Mouse (Mus musculus): ENCODE results near the gene Cdip1. TPM values are rescaled to one million over a fixed set of nuclear protein-coding genes. Genes with fewer than 3 reads are reported as not detected.

The Cdip1 gene
- polyA plus RNA-seq (2012; rRNA removed) = 251 and 263 TPM in 2 replicates

GRCm38 (mm10) chr16:4789810-4790559, at the start of gene Cdip1:
Gene Cdip1, minus strand, starts transcription at chr16:4790292.
- WGBS = under 1% methylated on average over 51 of the region's 51 CpGs
- TF ChIP-seq POLR2A (IDR thresholded peaks at IDR 0.05; ENCODE audit: borderline replicate concordance, insufficient read depth, low read length) = peak; percentile 71
- TF ChIP-seq CTCF (IDR thresholded peaks at IDR 0.05; ENCODE audit: borderline replicate concordance, insufficient read depth, low read depth, low read length) = no peak
- H3K4me3 ChIP-seq (replicated peaks; ENCODE audit: insufficient read depth, low read depth, low read length) = peak within 1 kb of the TSS; percentile 71
- peaks cover 6% of the 10 kb centered on the region; the same call in 1 of the 2 replicates for H3K4me1 ChIP-seq (ENCODE audit: control insufficient read depth, insufficient read depth, low read length)
- no peaks in the 10 kb centered on the region for H3K27me3 ChIP-seq (ENCODE audit: control insufficient read depth, insufficient read depth, low read length)
- H3K27ac ChIP-seq (ENCODE audit: insufficient read depth, low read length) = peak within 1 kb of the TSS; percentile 97
- peak; percentile 96 to 99 for DNase-seq

GRCm38 (mm10) chr16:4839552-4839951, 49.5 kb upstream of the Cdip1 start:
- no peaks in the 10 kb centered on the region for H3K4me1 ChIP-seq (ENCODE audit: control insufficient read depth, insufficient read depth, low read length)
- no peak overlapping the region for H3K27ac ChIP-seq (ENCODE audit: insufficient read depth, low read length)
- H3K27me3 ChIP-seq (ENCODE audit: control insufficient read depth, insufficient read depth, low read length) = no peaks in the 10 kb centered on the region
- 77% methylated on average over 3 of the region's 3 CpGs for WGBS
- no peak for DNase-seq
- TF ChIP-seq POLR2A (IDR thresholded peaks at IDR 0.05; ENCODE audit: borderline replicate concordance, insufficient read depth, low read length) (no peak), CTCF (IDR thresholded peaks at IDR 0.05; ENCODE audit: borderline replicate concordance, insufficient read depth, low read depth, low read length) (no peak)
- no peak overlapping the region for H3K4me3 ChIP-seq (replicated peaks; ENCODE audit: insufficient read depth, low read depth, low read length)

- no peak overlapping the region for H3K27ac ChIP-seq (ENCODE audit: insufficient read depth, low read length)
- TF ChIP-seq CTCF (IDR thresholded peaks at IDR 0.05; ENCODE audit: borderline replicate concordance, insufficient read depth, low read depth, low read length) = no peak
- TF ChIP-seq POLR2A (IDR thresholded peaks at IDR 0.05; ENCODE audit: borderline replicate concordance, insufficient read depth, low read length) = no peak
- no peak for DNase-seq
- WGBS = 85% methylated on average over 3 of the region's 3 CpGs
- H3K4me3 ChIP-seq (replicated peaks; ENCODE audit: insufficient read depth, low read depth, low read length) = no peak overlapping the region
- no peaks in the 10 kb centered on the region for H3K27me3 ChIP-seq (ENCODE audit: control insufficient read depth, insufficient read depth, low read length)
- H3K4me1 ChIP-seq (ENCODE audit: control insufficient read depth, insufficient read depth, low read length) = no peaks in the 10 kb centered on the region
These were observed 47.5 kb upstream of the Cdip1 start for GRCm38 (mm10) chr16:4837631-4838030.

- Histone ChIP-seq H3K4me3 (replicated peaks; ENCODE audit: insufficient read depth, low read depth, low read length) (no peak within 1 kb of the TSS), H3K4me1 (ENCODE audit: control insufficient read depth, insufficient read depth, low read length) (no peaks in the 10 kb centered on the region), H3K27ac (ENCODE audit: insufficient read depth, low read length) (no peak within 1 kb of the TSS), H3K27me3 (ENCODE audit: control insufficient read depth, insufficient read depth, low read length) (no peaks in the 10 kb centered on the region)
- 90% methylated on average over 3 of the region's 3 CpGs for WGBS
- no peak for DNase-seq
- TF ChIP-seq POLR2A (IDR thresholded peaks at IDR 0.05; ENCODE audit: borderline replicate concordance, insufficient read depth, low read length) (no peak), CTCF (IDR thresholded peaks at IDR 0.05; ENCODE audit: borderline replicate concordance, insufficient read depth, low read depth, low read length) (no peak)
These were observed 45.1 kb upstream of the Cdip1 start, which contains the start of gene 4930562C15Rik for GRCm38 (mm10) chr16:4835191-4835590. Gene 4930562C15Rik, plus strand, starts transcription at chr16:4835416.

GRCm38 (mm10) chr16:4833858-4834257, 43.8 kb upstream of the Cdip1 start:
- Histone ChIP-seq H3K4me3 (replicated peaks; ENCODE audit: insufficient read depth, low read depth, low read length) (no peak overlapping the region), H3K27ac (ENCODE audit: insufficient read depth, low read length) (no peak overlapping the region), H3K27me3 (ENCODE audit: control insufficient read depth, insufficient read depth, low read length) (no peaks in the 10 kb centered on the region), H3K4me1 (ENCODE audit: control insufficient read depth, insufficient read depth, low read length) (no peaks in the 10 kb centered on the region)
- 55% methylated on average over 2 of the region's 2 CpGs for WGBS
- TF ChIP-seq POLR2A (IDR thresholded peaks at IDR 0.05; ENCODE audit: borderline replicate concordance, insufficient read depth, low read length) (no peak), CTCF (IDR thresholded peaks at IDR 0.05; ENCODE audit: borderline replicate concordance, insufficient read depth, low read depth, low read length) (no peak)
- no peak for DNase-seq

- DNase-seq = no peak
- Histone ChIP-seq H3K27ac (ENCODE audit: insufficient read depth, low read length) (no peak overlapping the region), H3K4me1 (ENCODE audit: control insufficient read depth, insufficient read depth, low read length) (no peaks in the 10 kb centered on the region), H3K4me3 (replicated peaks; ENCODE audit: insufficient read depth, low read depth, low read length) (no peak overlapping the region), H3K27me3 (ENCODE audit: control insufficient read depth, insufficient read depth, low read length) (no peaks in the 10 kb centered on the region)
- 0 out of 2 replicates have a peak, but pooled peaks have one; percentile 16 for TF ChIP-seq CTCF (IDR thresholded peaks at IDR 0.05; ENCODE audit: borderline replicate concordance, insufficient read depth, low read depth, low read length)
- no peak for TF ChIP-seq POLR2A (IDR thresholded peaks at IDR 0.05; ENCODE audit: borderline replicate concordance, insufficient read depth, low read length)
- WGBS = 61% methylated on average over 15 of the region's 15 CpGs
These were observed 41.7 kb upstream of the Cdip1 start for GRCm38 (mm10) chr16:4831650-4832419.

- H3K27me3 ChIP-seq (ENCODE audit: control insufficient read depth, insufficient read depth, low read length) = no peaks in the 10 kb centered on the region
- no peaks in the 10 kb centered on the region for H3K4me1 ChIP-seq (ENCODE audit: control insufficient read depth, insufficient read depth, low read length)
- DNase-seq = no peak
- WGBS = 73% methylated on average over 6 of the region's 6 CpGs
- no peak for TF ChIP-seq POLR2A (IDR thresholded peaks at IDR 0.05; ENCODE audit: borderline replicate concordance, insufficient read depth, low read length)
- TF ChIP-seq CTCF (IDR thresholded peaks at IDR 0.05; ENCODE audit: borderline replicate concordance, insufficient read depth, low read depth, low read length) = no peak
- H3K27ac ChIP-seq (ENCODE audit: insufficient read depth, low read length) = no peak overlapping the region
- no peak overlapping the region for H3K4me3 ChIP-seq (replicated peaks; ENCODE audit: insufficient read depth, low read depth, low read length)
These were observed 39.3 kb upstream of the Cdip1 start for GRCm38 (mm10) chr16:4829271-4829900.
